Mouse (Mus musculus) heart, embryonic 16.5 days (tissue): ENCODE measurements at regions not wholly inside any gene's neighbourhood (a gene's known extent, or its start where the extent isn't known, plus 50 kb on each side); places are given as distances from the start of the nearest gene placed in this dataset.
"Not testable (repeated sequence)": the region's sequence is repeated elsewhere in the genome, so short reads cannot be mapped to it uniquely, and the experiment has no call there.

Experiments
- ATAC-seq: fragments of 200-750 bp; cut with Nextera tagmentation; replicated peaks from 2 replicates; pipeline ENCODE4 v1.8.0; 2017; ENCODE audit warnings: moderate number of reproducible peaks; ENCODE audit not compliant: insufficient read depth, low FRiP score; ENCODE audit errors: extremely low read depth
- H3K27ac ChIP-seq: fragments of 300-500 bp; sonication (generic); 2 replicates; pipeline ENCODE4 v1.5.1; 2014; ENCODE audit warnings: mild to moderate bottlenecking, low read length, control low read depth, moderate library complexity
- H3K27me3 ChIP-seq: fragments of 300-500 bp; sonication (generic); 2 replicates; pipeline ENCODE4 v1.6.1; 2014; ENCODE audit warnings: low read length, mixed read lengths; ENCODE audit not compliant: control insufficient read depth, insufficient read depth
- H3K36me3 ChIP-seq: fragments of 300-500 bp; sonication (generic); 2 replicates; pipeline ENCODE4 v1.6.1; 2014; ENCODE audit not compliant: control insufficient read depth, insufficient read depth
- H3K4me1 ChIP-seq: fragments of 300-500 bp; sonication (generic); 2 replicates; pipeline ENCODE4 v1.6.1; 2014; ENCODE audit warnings: low read length, mixed read lengths; ENCODE audit not compliant: control insufficient read depth, insufficient read depth
- H3K4me2 ChIP-seq: fragments of 300-500 bp; sonication (generic); 2 replicates; pipeline ENCODE4 v1.6.1; 2014; ENCODE audit warnings: low read depth, mild to moderate bottlenecking, control low read depth, low read length
- H3K4me3 ChIP-seq: fragments of 300-500 bp; sonication (generic); 2 replicates; pipeline ENCODE4 v1.5.1; 2014; ENCODE audit warnings: mild to moderate bottlenecking, control low read depth, low read length
- H3K9ac ChIP-seq: fragments of 300-500 bp; sonication (generic); 2 replicates; pipeline ENCODE4 v1.6.1; 2014; ENCODE audit warnings: low read length, control low read depth
- H3K9me3 ChIP-seq: fragments of 300-500 bp; sonication (generic); replicated peaks from 2 replicates; pipeline ENCODE4 v1.6.1; 2016; ENCODE audit warnings: low read length; ENCODE audit not compliant: control insufficient read depth
- WGBS: fragments of 180-500 bp; shearing (Covaris S2); extraction: QIAGEN DNeasy Blood & Tissue Kit; methylation state at CpG from one replicate; pipeline ENCODE4 v1.1.7; 2014; 5-methylcytosine and 5-hydroxymethylcytosine counted together

DNA sequence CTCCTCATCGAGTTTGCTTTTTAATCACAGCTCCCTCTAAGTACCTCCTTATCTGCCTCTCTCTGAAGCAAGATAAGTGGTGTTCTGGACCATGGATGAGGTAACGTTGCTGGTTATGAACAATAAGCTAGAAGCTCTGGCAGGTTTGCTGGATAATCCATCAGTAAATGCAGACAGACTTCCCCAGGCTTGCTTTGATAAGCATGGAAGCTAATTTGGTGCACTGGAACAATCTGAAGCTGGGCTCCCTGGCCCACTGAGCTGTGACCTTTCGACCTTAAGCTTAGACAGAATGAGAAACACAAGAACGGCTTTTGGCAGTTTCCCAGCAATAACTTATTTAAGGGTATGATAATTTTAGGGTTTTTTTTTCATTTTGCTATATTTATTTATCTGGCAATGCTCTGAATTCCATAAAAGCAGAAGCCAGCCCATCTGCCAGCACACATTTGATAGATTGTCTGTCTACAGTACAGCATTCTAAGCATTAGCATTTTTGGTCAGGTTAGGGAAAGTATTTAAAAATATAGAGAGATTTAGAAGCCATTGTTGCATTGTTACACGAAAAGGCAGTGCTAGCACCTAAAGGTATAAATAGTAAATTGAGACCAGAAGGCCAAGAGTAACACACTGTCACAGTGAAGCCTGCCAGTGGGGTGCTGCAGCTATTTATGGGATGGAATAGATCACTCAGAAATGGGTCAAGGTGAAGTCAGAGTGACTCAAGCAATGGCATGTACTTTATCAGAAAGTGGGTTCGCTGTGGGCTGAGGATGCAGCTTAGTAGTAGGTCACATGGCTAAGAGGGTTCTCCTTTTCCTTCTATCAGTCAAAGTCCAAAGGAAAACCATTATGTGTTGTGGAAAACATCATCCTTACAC lies 515.3 kb upstream of the N6amt1 start:
- no peak overlapping the region for H3K9ac ChIP-seq
- peaks cover 17% of the 10 kb centered on the region for H3K4me1 ChIP-seq
- peak overlapping the region; percentile 85 for H3K27ac ChIP-seq
- 14% methylated on average over 6 of the region's 6 CpGs for WGBS
- no peaks in the 10 kb centered on the region for H3K36me3 ChIP-seq
- no peaks in the 10 kb centered on the region for H3K9me3 ChIP-seq
- ATAC-seq = peak; percentile 85
- peak overlapping the region; percentile 32 for H3K4me2 ChIP-seq
- no peaks in the 10 kb centered on the region for H3K27me3 ChIP-seq
- H3K4me3 ChIP-seq = no peak overlapping the region

DNA sequence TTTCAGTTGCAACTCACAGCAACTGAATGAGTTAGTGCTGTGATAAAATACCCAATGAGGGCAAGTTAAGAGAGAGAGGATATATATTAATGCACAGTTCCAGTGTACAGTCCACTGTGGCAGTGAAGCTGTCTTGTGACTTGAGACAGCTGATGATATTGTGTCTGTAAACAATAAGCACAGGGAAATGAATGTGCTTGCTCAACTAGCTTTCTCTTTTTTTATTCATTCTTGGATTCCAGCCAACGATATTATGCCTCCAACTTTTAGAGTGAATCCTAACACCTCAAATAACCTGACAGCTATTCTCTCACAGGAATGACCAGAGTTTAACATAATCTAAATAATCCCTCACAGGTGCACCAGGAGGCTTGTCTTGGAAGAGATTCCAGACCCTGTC lies 526.3 kb upstream of the N6amt1 start:
- no peak overlapping the region for H3K4me3 ChIP-seq
- no peak for ATAC-seq
- H3K27ac ChIP-seq = no peak overlapping the region
- WGBS = 13% methylated on average over 1 of the region's 1 CpGs
- H3K4me1 ChIP-seq = peaks cover 4% of the 10 kb centered on the region; the same call in 1 of the 2 replicates
- no peak overlapping the region for H3K9ac ChIP-seq
- H3K36me3 ChIP-seq = no peaks in the 10 kb centered on the region
- no peaks in the 10 kb centered on the region for H3K27me3 ChIP-seq
- no peaks in the 10 kb centered on the region for H3K9me3 ChIP-seq
- H3K4me2 ChIP-seq = no peak overlapping the region

DNA sequence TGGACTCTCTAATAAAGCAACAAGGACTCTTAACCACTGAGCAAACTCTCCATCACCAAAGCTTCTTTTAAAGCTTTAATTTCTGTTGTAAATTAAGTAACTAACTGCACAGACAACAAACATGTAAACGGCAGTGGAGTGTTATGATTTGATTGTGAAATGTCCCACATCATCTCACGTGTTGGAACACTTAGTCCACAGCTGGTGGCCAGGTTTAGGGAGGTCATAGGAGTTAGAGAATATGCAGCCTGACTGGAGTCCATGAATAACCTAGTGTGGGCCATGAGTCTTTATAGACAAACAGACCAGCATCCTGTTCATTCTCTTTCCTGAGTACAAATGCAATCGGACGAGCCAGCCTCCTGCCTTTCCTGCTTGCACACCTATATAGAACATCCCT lies 527.3 kb upstream of the N6amt1 start:
- no peak overlapping the region for H3K9ac ChIP-seq
- H3K4me1 ChIP-seq = peaks cover 4% of the 10 kb centered on the region; the same call in 1 of the 2 replicates
- H3K36me3 ChIP-seq = no peaks in the 10 kb centered on the region
- no peaks in the 10 kb centered on the region for H3K9me3 ChIP-seq
- no peak overlapping the region for H3K27ac ChIP-seq
- 73% methylated on average over 4 of the region's 4 CpGs for WGBS
- H3K4me2 ChIP-seq = no peak overlapping the region
- H3K27me3 ChIP-seq = no peaks in the 10 kb centered on the region
- H3K4me3 ChIP-seq = no peak overlapping the region
- no peak for ATAC-seq

DNA sequence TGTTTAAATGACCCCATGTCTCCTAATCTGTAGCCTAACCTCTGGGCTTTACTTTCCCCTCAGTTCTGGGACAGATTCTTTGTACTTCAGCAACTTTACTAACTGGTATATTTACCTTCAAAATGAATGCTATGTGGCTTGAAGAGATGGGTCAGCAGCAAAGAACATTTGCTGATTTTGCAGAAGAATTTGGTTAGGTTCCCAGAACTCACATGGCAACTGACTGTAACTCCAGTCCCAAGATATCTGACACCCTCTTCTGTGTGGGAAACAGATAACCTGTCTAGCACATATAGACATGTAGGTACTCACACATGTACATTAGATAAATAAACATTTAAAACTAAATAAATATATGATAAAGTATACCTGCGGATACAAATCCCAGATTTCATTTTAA lies 530.5 kb upstream of the N6amt1 start:
- no peak for ATAC-seq
- Histone ChIP-seq H3K27ac (no peak overlapping the region; the same call in 1 of the 2 replicates), H3K4me1 (peaks cover 5% of the 10 kb centered on the region; the same call in 1 of the 2 replicates), H3K9ac (no peak overlapping the region), H3K4me3 (no peak overlapping the region), H3K36me3 (no peaks in the 10 kb centered on the region), H3K4me2 (no peak overlapping the region), H3K27me3 (no peaks in the 10 kb centered on the region), H3K9me3 (no peaks in the 10 kb centered on the region)
- 70% methylated on average over 1 of the region's 1 CpGs for WGBS

DNA sequence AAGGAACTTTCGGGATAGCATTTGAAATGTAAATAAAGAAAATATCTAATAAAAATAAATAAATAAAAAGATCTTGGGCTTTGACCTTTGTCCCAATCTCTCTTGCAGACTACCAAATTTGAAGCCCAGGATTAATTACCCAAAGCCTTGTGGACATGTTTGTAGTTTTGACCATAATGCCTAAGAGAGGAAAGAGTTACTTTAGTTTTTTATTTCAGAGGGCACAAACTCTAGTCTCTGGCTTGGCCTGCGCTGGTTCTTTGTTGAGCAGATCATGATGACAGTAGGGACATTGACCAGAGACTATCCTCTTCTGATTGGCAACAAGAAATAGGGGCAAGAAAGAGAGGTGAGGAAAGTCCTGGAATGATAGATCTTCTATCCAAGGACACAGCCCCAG lies 532.4 kb upstream of the N6amt1 start:
- 0 out of 2 replicates have a peak overlapping the region, but pooled peaks have one; percentile 24 for H3K27ac ChIP-seq
- peaks cover 14% of the 10 kb centered on the region for H3K4me1 ChIP-seq
- WGBS = 88% methylated on average over 2 of the region's 2 CpGs
- ATAC-seq = no peak
- H3K27me3 ChIP-seq = no peaks in the 10 kb centered on the region
- no peak overlapping the region for H3K9ac ChIP-seq
- H3K9me3 ChIP-seq = no peaks in the 10 kb centered on the region
- no peaks in the 10 kb centered on the region for H3K36me3 ChIP-seq
- H3K4me3 ChIP-seq = no peak overlapping the region
- H3K4me2 ChIP-seq = no peak overlapping the region

DNA sequence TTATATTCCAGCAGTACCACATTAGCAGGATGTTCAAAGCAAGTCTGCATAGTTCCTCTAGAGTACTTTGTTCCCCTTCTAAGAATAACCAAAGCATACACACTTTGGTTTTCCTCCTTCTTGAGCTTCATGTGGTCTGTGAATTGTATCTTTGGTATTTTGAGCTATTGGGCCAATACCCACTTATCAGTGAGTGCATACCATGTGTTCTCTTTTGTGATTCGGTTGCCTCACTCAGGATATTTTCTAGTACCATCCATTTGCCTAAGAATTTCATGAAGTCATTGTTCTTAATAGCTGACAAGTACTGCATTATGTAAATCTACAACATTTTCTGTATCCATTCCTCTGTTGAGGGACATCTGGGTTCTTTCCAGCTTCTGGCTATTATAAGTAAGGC lies 535.3 kb upstream of the N6amt1 start:
- H3K9me3 ChIP-seq, H3K4me2 ChIP-seq, H3K27ac ChIP-seq, H3K36me3 ChIP-seq, ATAC-seq, H3K4me3 ChIP-seq, H3K9ac ChIP-seq, H3K27me3 ChIP-seq: not testable (repeated sequence)
- WGBS = 34% methylated on average over 1 of the region's 1 CpGs
- peaks cover 15% of the 10 kb centered on the region for H3K4me1 ChIP-seq

DNA sequence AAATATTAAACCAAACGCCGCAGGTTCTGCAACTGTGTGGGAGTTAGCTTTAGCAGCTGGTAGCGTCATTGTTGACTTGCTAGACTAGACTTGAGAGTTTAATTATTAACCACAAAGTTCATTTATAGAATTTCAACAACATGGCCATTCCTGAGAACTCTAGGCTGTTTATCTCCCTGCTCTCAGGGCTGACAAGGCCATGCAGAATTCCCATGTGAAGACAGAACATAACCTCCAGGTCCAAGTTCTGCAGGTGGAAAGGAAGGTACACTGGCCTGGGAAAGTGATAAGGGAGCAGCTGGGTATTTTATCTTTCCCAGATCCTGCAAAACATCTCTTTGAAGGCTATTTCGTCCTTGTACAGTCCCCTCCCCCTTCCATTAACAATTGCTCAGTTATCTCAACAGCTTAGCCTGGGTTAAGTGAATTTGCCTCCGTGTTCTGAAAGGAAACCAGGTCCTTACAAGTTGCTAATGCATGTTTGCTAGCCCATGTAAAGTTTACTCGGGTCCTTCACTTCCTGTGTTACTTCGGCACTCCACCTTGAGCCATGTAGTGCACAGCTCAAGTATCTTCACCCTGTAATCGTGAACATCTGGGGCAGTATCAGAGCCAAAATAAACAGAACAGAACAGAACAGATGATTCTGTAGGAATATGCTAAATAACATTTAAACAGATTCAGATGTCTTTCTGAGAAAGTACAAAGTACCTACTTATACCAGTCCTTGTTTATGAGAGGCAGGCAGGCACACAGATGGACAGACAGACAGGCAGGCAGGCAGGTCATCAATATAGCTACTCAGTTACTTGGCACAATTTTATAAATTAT lies 537.0 kb upstream of the N6amt1 start:
- Histone ChIP-seq H3K4me1 (peaks cover 15% of the 10 kb centered on the region), H3K4me3 (no peak overlapping the region), H3K27ac (0 out of 2 replicates have a peak overlapping the region, but pooled peaks have one; percentile 36), H3K9me3 (no peaks in the 10 kb centered on the region), H3K36me3 (no peaks in the 10 kb centered on the region), H3K4me2 (no peak overlapping the region), H3K27me3 (no peaks in the 10 kb centered on the region), H3K9ac (no peak overlapping the region)
- no peak; the same call in 1 of the 2 replicates for ATAC-seq
- 24% methylated on average over 8 of the region's 8 CpGs for WGBS

DNA sequence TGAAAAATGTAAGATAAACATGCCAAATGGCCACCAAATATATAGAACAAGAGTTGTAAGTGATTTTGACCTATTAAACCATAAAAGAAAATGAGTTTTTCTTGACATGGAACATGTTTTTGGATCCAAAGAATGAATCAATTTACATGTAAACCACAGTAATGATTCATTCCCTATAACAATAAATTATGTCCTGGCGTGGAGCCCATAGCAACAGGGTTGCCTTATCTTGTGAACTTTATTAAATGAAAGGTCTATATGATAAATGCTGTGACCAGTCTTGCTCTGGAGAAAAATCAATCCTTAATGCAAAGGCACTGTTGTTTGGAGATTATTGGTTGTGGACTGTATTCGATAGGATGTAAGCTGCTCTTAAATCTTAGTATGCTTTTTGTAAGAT lies 538.0 kb upstream of the N6amt1 start:
- H3K9ac ChIP-seq = no peak overlapping the region
- WGBS = 76% methylated on average over 2 of the region's 2 CpGs
- H3K9me3 ChIP-seq = no peaks in the 10 kb centered on the region
- no peaks in the 10 kb centered on the region for H3K27me3 ChIP-seq
- no peak for ATAC-seq
- H3K36me3 ChIP-seq = no peaks in the 10 kb centered on the region
- peaks cover 15% of the 10 kb centered on the region for H3K4me1 ChIP-seq
- H3K4me2 ChIP-seq = no peak overlapping the region
- H3K4me3 ChIP-seq = no peak overlapping the region
- no peak overlapping the region for H3K27ac ChIP-seq

DNA sequence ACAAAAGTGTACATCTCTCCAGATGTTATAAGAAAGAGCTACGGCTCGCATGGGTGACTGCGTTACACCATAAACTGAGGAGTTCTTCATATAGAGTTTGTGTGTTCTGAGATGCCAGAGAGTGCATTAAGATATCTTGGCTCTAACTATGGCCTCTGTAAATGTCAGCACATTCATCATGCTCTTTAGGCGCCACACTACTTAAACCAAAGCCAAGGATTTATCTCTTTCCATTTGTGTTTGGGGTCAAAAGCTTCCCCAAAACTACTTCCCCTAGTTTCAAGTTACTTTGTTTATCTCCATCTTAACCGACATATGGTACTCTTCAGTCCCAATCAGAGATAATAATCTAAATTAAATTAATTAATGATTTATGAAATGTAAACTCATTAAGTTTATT lies 541.3 kb upstream of the N6amt1 start:
- Histone ChIP-seq H3K4me3 (no peak overlapping the region), H3K27ac (no peak overlapping the region), H3K9ac (no peak overlapping the region), H3K36me3 (no peaks in the 10 kb centered on the region), H3K4me1 (peaks cover 13% of the 10 kb centered on the region), H3K4me2 (no peak overlapping the region), H3K9me3 (no peaks in the 10 kb centered on the region), H3K27me3 (no peaks in the 10 kb centered on the region)
- no peak for ATAC-seq
- 57% methylated on average over 5 of the region's 5 CpGs for WGBS
